Mouse (Mus musculus) c-Kit-positive CD71-negative TER-119-negative erythroid progenitor cells, embryonic 14.5 days (primary cell): ENCODE measurements at regions not wholly inside any gene's neighbourhood (a gene's known extent, or its start where the extent isn't known, plus 50 kb on each side); places are given as distances from the start of the nearest gene placed in this dataset.

Experiments used
- DNase-seq: peaks from one replicate; pipeline ENCODE4 v3.0.0-alpha.2; 2013; ENCODE audit warnings: low read depth

DNA sequence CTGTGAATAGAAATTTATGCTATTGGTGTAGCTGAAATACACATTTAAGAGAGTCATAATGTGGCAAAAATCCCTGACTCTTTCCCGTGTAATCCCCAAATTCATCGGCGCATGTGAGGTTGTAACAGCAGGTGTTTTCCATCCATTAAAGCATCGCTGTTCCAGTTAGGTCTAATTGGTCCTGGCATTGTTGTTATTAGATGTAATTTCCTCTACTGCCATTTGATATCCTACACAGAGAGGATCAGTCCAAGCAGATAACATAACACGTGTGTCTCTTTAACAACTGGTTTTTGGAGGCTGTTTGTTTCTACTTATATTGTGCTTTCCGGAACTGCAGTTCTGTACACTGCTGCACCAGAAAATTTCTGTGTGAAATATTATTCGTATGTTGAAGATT, 101.8 kb downstream of the Vgll3 start:
- DNase-seq: no peak

DNA sequence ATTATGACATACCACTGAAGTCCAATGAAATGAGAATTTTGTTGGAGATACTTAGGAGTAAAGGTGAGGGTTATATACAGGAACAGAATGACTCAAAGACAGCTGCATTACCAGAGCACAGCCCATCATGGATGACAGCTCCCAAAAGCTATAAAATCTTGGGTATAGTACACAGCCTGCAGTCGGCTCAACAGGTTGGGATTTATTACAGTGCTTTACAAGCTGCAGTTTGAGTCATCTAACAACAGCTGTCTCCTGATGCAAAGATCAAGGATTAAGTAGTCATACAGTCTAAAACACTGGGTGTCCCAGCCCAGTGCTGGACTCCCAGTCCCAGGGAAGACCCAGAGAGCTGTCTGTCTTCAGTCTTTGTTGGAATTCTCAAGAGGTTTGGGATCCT, 110.9 kb downstream of the Vgll3 start:
- no peak for DNase-seq

DNA sequence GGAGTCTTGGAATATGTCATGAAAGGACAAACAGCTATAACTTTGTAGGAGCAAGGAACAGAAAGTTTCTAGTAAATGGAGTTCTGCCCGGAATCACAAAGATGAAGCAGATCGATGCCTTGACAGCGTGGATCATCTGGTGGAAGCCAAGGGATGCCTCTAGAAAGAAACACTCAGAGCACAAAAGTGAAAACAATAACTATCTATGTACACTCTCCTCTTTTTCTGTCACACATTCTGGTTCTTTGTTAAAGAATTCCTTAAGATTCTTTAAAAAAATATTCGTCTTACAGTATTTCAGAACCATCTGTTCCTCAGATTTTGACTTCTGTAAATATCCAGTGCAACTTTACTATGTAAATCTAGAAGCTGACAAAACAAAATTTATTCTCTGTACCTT, 148.8 kb downstream of the Vgll3 start:
- no peak for DNase-seq

DNA sequence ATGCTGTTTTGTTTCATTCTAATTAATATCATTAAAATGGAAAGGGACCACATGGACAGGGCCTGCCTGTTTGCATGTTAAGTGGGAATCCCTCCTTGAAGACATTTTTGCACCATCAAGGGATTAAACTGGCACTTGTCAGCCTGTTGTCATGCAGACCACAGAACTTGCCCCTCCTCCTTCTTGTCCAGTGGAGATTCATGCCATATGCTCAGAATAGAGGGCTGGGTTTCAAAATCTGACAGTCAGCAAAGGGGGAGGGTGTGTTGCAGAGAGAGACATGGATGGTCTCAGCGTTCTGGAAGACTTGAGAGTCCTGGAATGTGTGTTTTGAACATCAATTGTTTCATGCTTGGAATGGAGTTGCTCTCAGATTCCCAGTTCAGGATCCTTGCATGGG, 149.2 kb downstream of the Vgll3 start:
- no peak for DNase-seq

DNA sequence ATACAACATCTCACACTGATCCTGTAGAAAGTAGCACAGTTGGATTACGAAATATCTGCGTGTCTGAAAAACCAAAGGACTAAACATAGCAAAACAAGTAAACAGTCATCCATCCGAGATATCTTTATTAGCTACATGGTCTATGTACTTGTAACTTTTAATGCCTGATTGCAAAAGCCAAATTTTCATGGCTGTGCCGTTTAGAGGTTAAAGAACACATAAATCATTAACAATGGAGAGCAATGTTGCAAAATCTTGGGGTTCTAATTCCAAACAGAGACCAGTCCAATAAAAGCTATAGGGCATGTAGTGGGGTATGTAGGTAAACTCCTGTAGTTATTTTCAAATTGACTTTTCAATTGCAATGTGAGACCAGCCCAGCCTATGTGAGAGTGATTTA, 162.0 kb downstream of the Vgll3 start:
- no peak for DNase-seq

DNA sequence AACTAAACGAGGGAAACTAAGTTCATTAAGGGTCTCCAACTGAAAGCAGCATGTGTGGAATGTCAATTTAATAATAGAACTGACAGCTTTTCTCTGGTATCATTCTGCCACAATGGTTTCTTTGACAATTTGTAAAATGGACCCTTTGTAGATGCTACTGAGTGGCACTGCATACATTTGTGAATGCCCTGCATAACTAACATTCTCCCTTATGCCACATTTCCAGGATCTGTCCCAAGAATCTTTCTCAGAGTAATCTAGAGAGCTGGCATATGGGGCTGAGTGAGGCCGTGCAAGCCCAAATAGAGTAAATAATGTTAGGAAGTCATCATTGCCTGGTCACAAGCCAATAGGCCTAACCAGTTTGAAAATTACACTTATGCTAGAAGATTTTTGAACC, 172.1 kb downstream of the Vgll3 start:
- DNase-seq: no peak

DNA sequence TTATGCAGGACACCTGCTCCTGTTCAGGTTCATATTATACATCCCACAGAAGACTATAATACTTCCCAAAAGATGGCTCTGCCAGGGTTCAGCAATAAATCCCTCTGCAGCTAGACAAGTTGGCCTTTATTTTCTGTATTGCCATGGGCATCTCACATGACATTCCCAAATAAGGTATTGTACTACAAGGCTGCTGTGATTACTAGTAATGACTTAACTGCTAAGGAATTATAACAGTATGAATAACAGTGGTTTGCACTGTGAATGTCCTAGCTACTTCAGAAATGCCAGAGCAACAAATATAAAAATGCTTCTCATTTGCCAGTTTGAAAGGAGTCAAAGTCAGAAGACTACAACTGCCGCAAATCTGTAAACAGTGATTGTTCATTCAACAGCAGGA, 184.3 kb downstream of the Vgll3 start:
- no peak for DNase-seq

DNA sequence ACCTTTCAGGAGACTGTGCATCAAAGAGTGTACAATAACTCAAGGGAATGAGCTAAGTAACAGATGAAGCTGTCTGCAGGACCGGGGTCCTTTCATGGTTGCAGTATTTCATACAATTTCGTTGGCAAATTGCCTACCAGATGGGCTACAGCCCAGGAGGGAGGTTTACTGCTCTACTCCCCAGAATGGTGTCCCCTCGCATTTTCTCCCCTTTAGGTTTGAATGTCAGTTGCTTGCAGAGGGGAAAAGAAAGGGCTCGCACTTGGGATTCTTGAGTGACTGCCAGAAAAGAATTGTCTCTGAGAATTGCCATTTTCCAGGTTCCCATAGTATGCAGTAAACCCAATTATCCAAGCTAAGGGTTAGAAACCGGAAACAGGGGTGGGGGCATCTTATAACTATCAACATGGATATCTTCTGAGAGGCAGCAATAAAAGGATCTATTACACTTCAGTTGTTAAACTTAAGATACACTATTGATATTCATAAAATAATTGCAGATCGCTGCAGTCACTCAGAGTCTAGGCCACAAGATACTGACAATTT, 185.7 kb downstream of the Vgll3 start:
- DNase-seq: no peak

DNA sequence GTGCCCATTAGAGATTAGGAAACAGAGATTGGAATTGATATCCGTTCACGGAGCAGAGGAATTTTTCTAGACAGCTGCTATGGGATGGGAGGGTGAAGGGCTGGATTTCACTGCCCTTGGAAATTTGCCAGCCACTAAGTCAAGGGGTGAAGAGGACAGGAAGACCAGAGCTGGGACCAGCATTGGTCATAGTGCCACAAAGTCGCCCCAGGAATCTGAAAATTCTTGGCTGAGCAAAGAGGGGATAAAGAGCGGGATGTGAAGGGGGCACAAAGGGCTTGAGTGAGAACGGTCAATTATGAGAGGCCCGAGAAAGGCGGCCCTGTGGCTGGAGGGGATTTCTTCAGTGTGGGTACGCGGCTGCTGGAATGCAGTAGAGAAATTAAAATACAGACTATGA, 189.6 kb downstream of the Vgll3 start:
- no peak for DNase-seq

DNA sequence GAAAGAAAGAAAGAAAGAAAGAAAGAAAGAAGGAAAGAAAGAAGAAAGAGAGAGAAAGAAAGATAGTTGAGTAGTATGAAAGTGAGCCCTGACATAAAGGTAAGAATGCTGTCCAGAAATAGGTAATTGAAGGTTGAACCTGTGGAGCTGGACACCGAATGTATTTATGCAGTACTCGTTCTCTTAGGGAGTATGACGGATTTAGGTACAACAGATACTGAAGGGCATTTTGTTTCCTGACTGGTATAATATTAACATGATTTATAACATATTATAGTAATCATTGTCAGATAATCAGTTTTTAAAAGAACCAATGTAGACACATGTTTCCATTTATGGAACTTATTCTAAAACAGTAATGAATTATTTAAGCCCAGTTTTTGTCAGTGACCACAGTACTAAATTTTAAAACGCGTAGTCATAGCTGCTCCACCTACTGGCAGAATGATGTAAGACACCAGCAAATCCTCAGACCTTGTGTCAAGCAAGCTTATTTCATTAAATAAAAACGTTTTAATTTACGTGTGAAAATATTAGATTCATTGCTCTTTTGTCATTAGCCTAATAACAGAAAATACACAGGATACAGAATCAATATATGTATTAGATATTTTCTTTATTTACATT, 191.0 kb downstream of the Vgll3 start:
- peak; percentile 6 for DNase-seq

DNA sequence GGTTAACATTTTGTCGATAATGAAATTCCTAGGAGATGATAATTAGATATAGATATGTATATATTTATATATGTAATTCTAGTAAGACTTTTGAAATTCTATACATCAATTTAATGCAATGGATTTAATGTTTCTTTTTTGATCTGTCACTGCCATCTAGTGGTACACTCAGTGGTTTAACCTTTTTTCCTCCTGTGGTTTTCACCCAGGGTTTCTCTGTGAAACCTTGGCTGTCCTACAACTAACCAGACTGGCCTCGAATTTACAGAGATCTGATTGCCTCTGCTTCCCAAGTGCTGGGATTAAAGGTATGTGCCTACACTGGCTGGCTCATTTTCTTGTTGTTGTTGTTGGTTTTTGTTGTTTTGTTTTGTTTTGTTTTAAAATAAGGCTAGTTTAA, 198.6 kb downstream of the Vgll3 start:
- peak; percentile 14 for DNase-seq

DNA sequence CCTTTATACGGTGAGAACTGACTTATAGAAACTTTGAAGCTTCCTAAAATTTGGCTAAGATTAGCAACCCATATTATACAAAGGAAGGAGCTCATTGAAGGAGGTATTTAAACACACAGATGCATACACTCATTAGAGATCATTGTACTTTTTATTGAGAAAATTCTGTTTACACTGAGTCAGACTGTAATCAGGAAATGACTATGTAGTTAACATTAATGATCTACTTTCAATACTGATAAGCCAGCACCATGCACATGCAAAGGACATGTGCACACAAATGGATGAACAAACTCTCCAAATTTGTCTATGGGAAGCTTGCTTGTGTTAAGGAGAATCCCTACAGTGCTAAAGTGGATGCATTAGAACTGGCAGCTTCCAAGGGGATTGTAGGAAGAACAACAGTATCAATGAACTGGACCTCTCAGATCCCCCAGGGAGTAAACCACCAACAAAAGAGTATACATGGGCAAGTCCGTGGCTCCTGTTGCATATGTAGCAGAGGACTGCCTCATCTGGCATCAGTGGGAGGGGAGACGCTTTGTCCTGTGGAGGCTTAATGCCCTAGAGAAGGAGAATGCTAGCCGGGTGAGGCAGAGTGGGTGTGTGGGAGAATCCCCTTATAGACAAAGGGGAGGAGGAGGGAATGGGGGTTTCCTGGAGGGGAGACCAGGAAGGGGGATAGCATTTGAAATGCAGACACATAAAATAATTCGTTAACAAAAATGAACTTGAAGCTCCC, 200.0 kb downstream of the Vgll3 start:
- DNase-seq: no peak

DNA sequence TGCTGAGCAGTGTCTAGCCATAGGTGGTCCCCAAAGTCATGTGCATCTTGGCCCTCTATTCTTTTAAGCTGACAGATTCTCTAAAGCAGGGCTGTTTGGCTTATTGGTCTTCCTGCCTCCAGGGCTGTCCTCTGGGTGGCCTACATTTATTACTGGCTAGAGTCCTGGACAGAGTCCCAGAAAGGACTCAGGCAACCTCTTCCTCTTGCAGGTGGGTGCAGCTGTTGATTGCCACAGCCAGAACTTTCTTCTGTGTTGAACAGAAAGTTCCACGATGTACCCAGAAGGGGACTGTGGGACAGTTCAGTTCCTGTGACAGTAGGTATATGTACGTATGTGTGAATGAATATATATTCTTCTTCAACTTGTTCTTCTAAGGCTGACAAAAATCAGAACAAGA, 202.0 kb downstream of the Vgll3 start:
- no peak for DNase-seq

DNA sequence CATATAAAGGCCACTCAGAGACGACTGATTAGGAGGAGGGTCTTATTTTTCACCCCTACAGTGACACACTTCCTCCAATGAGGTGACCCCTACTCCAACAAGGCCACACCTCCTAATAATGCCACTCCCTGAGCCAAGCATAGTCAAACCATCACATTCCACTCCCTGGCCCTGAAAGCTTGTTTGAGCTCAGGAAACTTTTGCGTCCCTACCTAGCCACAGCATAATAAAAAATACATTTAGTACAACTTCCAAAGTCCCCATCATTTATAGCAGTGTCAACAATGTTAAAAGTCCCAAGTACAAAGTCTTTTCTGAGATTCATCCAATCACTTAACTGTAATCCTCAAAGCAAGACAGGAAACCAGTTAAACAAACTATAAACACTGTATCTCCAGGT, 208.3 kb downstream of the Vgll3 start:
- DNase-seq: no peak
